Mouse (Mus musculus) CD8-positive naive resting alpha-beta T cell, adult 2 months (primary cell): Measurements from ENCODE around the gene Ell.

Experiments used
- DNase-seq, 2 experiments: peaks; one replicate each; pipeline ENCODE4 v3.0.0; 2022; ENCODE audit warnings: low read depth in 2 of 2, low spot score in 2 of 2

The Ell gene

DNA sequence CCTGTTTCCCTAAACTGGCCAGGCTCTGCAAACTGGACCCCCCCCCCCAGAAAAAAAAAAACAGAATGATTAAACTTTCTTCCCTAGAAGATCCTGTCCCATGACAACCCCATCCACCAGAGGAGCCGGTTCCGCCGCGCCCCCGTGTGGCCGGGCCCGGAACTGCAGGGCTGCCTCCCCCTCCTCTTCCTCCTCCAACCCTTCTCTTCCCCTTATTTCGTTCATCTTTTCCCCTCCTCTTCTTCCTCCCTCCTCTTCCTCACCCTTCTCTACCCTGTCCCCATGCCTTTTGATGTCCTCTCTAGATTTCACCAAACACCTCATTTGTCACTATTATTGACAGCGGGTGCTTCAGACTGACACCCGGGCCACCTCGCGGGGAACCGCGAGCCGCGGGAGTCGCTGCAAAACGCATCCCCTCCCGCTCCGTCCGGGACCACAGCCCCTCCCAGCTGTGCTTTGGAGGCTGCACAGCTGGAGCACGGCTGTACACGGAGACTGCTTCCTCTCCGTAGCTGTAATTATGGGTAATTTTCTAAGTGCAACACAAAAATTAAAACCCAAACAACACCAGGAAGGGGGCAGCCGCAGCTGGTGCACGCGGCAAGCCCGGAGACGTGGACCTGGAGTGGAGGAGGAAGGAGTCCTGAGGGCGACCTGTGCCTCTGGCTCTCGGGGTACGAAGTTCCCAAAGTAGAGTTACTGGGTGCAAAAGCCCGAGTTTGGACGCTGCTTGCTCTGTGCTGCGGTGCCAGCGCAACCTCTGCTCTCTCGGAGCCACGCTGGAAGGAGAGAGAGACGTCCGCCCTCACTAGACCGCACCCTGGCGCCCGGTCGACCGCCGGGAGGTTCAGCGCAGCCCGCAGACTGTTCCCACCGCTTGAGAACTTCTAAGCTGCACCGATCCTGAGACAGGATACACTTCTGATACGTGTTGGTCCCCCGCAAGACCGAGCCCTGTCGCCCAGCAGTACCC, 71.8 kb downstream of the Ell start:
- peak; percentile 74 to 84 for DNase-seq

DNA sequence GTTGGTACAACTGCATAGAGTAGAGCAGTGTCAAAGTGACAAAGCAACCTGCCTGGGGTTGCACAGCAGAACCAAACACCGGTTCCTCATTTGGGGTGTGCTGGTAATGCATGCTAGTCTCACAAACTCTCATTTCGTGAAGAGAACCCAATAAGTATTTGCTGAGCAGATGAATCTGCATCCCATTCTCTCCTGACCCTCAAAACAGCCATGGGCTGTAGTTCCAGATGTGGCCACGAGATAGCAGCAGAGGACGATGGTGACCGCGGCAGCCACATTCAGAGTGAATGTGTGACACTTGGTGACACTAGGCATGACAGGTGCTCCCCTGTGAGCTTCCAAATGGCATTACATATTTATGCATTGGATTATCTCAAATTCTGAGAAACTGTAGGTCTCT, 72.6 kb downstream of the Ell start:
- DNase-seq = peak; percentile 86 to 92

DNA sequence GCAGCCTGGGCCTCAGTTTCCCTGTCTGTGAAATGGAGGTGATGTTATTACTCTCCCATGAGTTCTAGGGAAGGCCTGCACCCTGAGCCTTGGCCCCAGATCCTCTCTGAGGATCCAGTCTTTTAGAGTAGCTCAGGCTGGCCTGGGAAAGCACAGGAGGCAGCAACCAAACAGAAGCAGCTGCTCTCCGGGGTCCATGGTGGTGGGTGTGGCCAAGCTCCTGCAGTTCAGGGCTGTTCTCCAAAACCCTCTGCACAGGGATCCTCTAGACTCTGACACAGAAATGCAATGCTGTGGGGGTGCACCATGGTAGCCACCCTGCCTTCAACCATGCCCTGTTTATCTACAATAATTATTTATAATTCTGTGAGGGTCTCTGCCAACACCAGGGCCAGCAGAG, 74.5 kb downstream of the Ell start:
- DNase-seq = no peak

DNA sequence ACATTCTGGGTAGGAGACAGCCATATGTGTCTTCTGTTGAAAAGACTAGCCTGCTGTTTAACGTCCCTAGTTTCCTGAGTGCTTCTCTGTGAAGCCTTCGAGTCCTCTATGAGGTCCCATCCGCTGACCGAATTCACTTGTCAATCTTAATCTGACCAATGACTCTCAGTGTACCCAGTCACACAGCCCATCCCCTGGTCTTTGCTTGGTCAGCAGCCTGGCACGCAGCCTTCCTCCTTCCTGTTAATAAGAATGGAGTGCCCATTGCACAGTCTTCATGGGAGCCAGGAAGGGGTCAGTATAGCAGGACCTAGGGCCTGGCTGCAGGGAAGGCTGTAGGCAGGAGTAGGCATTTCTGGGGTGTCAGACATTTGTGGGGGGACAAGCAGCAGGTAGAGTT, 75.2 kb downstream of the Ell start:
- DNase-seq = no peak

DNA sequence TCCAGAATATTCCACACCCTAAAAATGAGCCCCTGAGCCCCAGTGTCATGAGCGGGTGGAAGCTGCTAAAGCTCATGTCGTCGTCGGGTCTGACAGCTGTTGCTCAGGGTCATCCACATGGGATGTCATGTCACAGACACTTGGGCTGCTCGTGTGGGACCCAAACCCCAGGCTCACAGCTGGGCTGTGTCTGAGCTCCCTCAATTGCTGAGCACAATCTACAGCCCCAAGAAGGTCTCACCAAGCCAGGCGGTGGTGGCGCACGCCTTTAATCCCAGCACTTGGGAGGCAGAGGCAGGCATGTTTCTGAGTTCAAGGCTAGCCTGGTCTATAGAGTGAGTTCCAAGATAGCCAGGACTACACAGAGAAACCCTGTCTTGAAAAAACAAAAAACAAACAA, 76.0 kb downstream of the Ell start:
- no peak for DNase-seq

DNA sequence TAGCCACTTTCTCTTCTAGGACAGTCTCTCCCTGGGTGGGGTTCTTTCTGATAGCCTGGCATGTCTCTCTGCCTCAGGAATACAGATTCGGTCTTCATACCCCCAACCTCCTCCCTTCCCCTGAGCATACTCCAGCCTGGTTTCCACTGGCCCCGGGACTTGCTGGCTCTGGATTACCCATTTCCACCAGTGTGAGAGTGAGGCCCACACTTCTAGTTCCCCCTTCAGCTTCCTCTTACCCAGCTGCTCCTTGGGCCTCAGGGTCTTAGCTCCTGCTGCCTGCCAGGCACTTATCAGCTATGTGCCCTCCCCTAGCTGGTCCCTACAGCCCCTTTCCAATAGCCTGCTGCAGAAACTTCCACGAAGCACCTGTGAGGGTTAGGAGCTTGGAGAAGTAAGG, 76.6 kb downstream of the Ell start, which contains the start of gene Lrrc25:
Lrrc25 (plus strand) TSS at position 262 of the 400 bp plus-strand sequence.
- DNase-seq = no peak

DNA sequence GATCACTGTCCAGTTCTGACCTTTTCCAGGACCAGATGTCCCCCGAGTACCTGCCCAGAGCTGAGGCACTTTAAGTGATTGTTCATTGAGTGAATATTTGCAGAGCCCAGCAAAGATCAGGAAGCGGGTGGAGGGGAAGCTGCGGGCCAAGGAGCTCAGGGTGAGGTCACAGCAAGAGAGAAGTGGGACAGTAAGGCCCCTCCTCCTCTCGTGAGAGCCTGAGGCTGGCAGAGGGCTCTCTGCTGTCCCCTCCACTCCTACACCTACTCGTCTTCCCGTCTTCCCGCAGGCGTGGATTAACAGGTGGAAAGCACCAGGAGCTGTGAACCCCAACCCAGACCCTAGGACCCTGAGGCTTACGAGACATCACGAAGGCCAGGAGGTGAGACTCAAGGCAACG, 77.4 kb downstream of the Ell start:
- no peak for DNase-seq

DNA sequence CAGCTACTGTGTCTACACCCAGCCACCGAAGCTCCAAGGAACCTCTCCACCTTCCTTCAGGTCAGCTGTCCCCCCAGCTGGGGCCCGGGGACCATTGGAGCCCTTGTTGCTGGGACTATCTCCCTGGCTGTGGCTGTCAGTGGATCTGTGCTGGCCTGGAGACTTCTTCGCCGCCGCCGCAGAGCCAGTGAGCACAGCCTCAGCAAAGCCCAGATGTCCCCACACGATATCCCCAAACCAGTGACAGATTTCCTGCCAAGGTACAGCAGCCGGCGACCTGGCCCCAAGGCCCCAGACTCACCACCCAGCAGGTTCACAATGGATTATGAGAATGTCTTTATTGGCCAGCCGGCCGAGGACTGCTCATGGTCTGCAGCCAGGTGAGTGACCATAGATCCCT, 78.7 kb downstream of the Ell start:
- no peak for DNase-seq

DNA sequence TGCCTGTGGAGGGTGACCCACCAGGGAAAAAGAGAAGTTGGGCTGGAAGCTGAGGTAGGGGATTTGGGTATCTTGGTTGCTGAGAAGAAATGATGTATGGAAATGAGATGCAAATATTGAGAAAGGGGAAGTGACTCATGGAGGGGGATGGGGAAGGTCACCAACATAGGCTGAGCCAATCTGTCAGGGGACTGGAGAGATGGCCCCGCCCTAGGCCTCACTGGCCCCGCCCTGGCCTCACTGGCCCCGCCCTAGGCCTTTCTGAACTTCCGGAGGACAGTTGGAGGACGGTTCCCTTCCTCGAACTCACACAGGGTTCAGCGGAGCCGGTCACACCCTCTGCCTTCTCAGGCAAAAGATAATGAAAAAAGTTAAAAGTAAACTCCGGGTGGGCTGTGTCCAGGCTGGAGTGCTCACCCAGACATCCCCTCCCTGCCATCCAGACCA, 79.7 kb downstream of the Ell start:
- no peak for DNase-seq

DNA sequence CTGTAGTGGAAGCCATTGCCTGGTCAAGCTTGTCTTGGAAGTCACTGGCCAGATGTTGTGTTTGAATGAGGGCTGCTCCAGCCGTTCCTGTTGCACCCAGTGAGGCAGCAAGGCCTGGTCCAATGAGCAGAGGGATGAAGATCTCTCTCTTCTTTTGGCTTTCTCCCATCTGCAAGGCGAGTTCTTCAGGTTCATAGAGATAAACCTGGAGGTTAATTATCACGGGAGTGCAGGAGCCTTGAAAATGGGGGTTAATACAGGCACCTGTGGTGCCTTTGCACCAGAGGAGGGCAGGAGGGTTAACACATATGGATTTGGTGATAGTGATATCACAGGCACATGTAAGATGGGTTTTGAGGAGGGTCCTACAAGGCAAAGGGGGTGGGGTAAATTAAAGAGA, 83.0 kb downstream of the Ell start:
- DNase-seq = no peak

DNA sequence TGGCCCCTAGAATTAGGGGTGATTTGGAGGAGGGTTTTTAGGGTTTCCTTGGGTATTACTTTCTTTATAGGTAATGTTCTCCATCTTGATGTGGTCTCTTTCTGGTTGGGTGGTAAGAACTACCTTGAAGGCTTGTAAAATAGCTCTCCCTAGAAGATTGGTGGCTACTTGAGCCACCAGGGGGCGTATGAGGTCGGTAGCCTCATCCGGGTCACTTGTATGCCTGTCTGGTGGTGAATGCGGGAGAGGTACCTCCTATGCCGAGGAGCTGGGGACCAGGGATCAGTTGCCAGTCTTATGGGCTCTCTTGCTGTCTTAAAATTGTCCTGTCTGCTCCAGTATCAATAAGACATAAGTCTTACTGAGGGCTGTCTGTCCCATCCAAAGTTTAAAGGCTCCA, 85.8 kb downstream of the Ell start:
- peak; percentile 39 to 61 for DNase-seq

DNA sequence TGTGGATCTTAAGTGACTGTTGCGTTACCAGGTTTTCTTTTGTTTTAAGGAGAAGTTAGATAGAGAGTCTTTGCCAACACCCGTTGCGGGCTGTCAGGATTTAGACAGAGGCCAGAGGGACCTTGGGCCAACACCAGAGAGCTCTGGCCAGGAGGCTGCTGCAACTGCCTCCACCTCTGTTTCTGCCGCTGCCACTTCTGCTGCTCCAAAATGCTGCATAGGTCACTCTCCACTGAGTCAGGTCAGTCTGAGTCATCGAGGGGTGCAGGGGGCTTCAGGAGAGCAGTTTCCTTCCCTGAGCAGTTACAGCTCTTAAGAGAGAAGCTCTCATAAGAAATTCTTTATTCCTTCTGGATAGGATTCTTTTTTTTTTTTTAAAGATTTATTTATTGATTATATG, 87.8 kb downstream of the Ell start:
- no peak for DNase-seq

DNA sequence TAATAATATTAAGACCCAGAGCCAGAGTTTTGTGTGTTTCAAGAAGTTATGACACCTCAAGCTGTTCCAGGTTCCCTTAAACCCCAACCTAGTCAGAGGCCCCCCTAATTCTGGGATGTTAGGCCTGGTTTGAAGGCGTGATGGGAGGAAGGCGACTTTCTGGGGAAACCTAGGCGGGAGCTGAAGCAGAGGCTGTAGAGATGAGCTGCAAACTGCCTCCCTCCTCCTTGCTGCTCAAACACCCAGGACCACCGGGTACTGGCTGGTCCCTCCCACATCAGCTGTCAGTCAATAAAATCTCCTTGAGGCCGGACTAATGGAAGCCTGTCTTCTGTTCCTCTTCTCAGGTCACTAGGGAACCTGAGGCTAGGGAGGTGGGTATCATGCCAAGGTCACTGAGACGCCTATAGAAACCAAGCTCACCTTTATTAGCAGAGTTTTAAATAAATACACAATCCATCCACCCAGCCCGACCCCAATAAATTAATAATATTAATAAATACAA, 89.8 kb downstream of the Ell start:
- DNase-seq = no peak

DNA sequence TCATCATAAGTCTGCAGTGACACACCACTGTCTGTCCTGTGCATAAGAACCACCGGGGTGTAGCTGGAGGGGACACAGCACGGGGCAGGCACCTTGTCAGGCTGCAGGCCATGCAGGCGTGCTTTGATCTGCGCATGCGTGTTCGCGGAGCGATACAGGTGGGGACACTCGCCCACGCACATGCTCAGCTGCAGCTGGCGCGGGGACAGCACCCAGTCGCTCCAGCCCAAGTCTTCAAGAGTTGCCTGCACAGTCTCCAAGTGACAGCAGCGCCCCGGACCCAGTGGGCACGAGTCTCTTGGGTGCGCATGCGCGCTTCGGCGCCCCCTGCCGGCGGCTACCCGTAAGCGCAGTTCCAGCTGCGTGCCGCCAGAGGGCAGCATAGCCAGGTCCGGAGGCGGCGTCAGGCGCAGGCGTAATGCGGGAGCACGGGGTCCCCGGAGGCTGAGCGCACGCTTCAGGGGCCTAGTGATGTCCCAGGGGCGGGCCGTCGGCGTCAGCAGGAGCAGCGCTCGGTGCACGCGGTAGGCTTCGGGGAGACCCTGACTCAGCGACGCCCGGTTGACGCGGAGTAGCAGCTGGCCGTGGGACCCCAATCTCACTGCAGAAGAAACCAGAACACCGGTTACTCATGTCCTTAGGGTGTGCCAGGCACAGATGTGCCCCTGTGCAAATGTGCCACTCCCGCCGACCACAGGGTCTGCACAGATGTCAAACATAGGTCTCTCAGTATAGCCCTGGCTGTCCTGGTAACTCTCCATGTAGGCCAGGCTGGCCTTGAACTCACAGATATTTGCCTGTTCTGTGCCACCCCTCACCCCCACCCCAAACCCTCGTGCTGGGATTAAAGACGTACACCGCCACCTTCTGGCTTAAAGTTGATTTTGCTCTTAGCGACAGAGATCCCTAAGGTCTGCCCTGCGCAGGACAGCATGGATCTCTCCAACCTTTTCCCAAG, 90.6 kb downstream of the Ell start:
- DNase-seq = peak; percentile 92 to 93

DNA sequence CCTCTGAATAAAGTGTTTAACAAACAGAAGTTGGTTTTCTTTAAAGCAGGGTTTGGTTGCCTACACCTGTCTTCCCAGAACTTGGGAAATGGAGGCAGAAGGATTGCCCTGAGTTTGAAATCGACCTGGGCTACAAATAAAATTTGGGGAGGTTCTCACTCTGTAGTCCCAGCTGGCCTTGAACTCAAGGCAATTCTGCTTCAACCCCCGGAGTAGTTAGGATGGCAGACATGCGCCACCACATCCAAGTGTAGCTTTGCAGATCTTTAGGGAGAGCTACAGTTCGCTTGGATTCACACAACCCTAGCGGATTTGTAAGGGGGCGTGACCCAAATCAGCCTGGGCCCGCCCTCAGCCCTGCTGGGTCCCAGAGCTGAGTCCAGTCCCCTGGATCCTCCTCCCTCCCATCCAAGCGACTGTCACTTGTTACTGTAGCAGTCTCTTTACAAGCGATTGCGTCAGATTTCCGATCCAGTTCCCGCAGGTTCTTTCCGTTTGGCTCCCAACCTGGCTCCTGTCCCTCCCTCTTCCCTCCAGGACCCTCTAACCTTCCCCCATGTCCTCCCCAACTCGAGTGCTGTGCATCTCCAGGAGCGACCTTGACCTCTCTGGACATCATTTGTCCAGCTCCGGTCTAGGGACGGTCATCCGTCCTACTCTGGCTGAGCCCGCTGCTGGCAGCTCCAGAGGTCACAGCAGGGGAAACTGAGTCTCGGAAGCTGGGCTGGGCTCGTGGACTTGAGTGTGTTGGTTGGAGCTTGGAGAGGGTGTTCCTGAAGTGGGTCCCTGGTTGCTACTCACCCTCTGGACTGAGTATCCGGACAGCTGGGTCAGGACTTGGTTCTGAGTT, 91.5 kb downstream of the Ell start:
- DNase-seq = no peak

DNA sequence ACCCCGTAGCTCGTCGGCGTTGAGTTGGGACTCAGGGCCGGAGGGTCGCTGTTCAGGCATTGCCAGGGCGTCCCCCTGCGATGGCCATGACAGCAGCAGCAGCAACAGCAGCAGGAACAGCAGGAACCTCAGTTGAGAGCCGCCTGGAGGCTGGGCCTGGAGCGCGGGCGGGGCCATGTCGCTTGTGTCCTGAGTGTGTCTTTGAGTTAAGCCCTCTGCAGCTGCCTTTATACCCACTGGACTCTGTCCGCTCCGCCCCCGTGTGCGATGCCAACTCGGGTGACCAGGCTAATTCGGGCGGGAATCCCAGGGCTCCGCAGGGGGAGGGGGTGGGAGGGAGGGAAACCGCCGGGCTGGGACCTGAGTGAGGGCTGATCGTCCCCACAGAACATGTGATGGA, 92.2 kb downstream of the Ell start:
- DNase-seq = no peak

DNA sequence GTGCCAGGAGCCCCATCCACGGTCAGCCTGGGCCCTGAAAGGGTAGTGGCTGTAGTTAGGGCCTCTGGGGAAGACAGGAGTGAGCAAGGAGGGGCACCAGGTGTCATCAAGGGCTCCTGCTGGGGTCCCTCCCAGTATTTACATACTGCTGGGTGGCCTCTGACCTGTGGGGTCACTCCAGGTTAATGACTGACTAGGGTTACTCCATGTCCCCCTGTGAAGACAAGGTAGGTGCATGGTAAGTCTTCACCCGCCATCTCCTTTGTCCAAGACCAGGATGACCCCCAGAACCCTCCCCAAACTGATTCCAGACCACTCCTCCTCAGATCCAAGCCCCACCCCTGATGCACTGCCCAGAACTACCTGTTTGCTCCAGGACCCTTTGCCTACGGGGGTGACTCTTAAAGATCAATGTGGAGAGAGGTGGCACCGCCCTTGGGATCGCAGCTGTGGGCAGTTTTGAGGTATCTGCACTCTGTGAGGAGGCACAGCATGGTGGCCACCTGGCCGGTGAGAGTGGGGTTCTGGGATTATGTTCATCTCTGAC, 93.2 kb downstream of the Ell start, which contains the start of gene Gdf15:
Gdf15 (minus strand) TSS at position 111 of the 547 bp plus-strand sequence.
- no peak for DNase-seq

DNA sequence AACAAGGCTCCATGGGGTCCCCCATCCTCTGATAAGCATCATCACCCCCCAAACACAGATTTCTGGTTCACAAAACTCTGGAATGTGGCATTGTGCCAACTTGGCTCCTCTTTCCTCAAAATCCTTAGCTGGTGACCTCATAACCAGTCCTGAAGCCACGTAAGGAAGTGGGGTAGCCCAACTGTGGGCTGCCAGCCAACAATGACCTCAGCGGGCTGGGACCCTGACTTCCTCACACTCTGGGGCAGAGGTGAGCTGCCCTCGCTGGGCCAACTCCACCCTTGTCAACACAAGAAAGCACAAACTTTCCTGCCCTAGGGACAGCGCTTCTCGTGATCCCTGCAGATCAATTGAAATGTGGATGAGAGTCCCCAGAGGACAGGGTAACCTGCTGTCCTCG, 94.8 kb downstream of the Ell start:
- no peak for DNase-seq

DNA sequence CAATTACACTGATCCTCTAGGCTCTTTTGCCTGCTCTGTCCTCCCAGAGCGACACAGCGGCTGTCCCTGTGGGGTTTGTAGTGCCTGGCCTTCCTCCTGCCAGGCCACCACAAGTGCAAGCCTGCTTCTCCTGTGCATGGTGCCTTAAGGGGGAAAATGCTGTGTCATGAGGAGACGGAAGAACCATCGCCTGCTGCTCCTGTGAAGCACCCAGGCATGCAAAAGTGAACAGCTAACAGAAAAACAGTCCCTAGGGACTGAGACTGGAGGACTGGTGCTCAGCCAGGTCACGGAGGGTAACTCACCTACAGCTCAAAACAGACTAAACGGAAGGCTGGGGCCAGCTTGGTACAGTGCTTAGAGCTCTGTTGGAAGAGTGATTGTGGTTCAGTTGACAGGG, 96.3 kb downstream of the Ell start:
- no peak for DNase-seq

DNA sequence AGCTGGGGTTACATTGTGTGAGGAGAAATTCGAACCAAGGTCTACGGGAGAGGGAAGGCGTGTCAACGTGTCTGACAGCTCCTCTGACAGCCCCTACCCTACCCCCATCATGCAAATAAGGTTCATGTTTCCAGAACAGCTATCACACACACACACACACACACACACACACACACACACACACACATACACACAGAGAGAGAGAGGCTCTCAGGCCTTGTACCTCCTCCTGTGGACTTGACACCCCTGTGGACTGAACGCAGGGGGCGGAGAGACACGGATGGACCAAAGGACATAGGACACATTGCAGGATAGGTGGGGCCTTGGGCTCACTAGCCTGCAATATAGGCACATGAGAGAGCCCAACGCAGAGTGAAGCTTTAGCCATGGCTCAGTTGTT, 97.6 kb downstream of the Ell start:
- no peak for DNase-seq
